Mouse (Mus musculus): ENCODE measurements around the gene Cnbd2. TPM values are rescaled to one million over a fixed set of nuclear protein-coding genes. Genes with fewer than 3 reads are reported as not detected.
"Not testable (repeated sequence)": the region's sequence is repeated elsewhere in the genome, so short reads cannot be mapped to it uniquely, and the experiment has no call there.

The Cnbd2 gene
- polyA plus RNA-seq, 1 experiment from 2014 or later: 8.0 TPM

DNA sequence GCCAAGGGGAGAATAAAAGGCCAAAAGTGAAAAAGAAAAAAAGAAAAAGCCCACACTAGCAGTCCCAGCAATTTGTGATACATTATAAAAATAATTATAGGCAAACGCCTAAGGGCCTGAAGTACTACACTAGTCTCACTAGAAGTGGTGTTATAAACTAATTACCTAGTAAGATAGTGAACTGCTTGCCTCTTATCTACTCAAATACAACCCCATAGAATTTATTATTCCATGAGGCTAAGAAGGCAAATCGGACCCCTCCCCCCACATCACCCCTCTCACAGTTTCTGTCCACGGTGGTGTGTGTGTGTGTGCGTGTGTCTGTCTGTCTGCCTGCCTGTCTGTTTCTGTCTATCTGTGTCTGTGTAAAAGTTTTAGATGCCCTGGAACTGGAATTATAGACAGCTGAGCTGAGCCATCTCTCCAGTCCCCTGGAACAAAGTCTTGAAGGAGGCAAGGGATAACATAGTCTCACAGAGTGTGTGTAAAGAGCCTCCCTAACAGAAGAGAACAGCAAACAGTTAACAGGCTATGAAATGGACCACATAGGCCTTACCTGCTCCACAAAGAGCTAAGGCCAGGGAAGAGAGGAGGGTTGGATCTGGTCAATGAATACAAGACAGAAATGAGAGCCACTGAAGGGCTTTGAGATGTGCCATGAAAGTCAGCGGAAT is 81.2 kb downstream of the Cnbd2 start:
- H3K4me2 ChIP-seq (replicated peaks): peak overlapping the region; percentile 46
- H3K27ac ChIP-seq: no peak overlapping the region
- H3K4me3 ChIP-seq (replicated peaks; ENCODE audit: low read length): peak overlapping the region; percentile 35
- H3K36me3 ChIP-seq (replicated peaks; ENCODE audit: control insufficient read depth, insufficient read depth): no peaks in the 10 kb centered on the region
- no peaks in the 10 kb centered on the region for H3K4me1 ChIP-seq (replicated peaks; ENCODE audit: control insufficient read depth, insufficient read depth, low read length)
- DNase-seq (ENCODE audit: low spot score) (no peak), ATAC-seq (ENCODE audit: low FRiP score) (peak; percentile 43; the same call in 1 of the 2 replicates)
- no peaks in the 10 kb centered on the region for H3K9me3 ChIP-seq (ENCODE audit: control insufficient read depth, low read length)
- WGBS: 61% methylated on average over 5 of the region's 5 CpGs
- H3K27me3 ChIP-seq (ENCODE audit: control insufficient read depth, insufficient read depth, low read length): no peaks in the 10 kb centered on the region
- H3K9ac ChIP-seq: no peak overlapping the region

DNA sequence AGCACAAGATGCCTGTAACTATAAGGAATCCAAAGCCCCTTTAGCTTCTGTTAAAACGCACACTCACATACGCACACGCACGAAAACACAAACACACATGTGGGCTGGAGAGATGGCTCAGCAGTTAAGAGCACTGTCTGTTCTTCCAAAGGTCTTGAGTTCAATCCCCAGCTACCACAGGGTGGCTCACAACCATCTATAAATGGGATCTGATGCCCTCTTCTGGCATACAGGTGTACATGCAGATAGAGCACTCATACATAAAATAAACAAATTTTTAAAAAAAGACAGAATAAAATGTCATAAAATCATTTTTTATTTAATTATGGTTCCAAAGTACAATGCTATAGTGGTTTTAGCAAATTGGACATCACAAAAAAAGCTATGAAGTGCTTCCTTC is 82.2 kb downstream of the Cnbd2 start:
- Histone ChIP-seq H3K27me3 (ENCODE audit: control insufficient read depth, insufficient read depth, low read length) (no peaks in the 10 kb centered on the region), H3K9ac (no peak overlapping the region), H3K36me3 (replicated peaks; ENCODE audit: control insufficient read depth, insufficient read depth) (no peaks in the 10 kb centered on the region), H3K4me1 (replicated peaks; ENCODE audit: control insufficient read depth, insufficient read depth, low read length) (no peaks in the 10 kb centered on the region), H3K27ac (no peak overlapping the region), H3K9me3 (ENCODE audit: control insufficient read depth, low read length) (no peaks in the 10 kb centered on the region), H3K4me3 (replicated peaks; ENCODE audit: low read length) (no peak overlapping the region), H3K4me2 (replicated peaks) (no peak overlapping the region)
- 98% methylated on average over 4 of the region's 4 CpGs for WGBS
- no peak for DNase-seq (ENCODE audit: low spot score)
- no peak for ATAC-seq (ENCODE audit: low FRiP score)

DNA sequence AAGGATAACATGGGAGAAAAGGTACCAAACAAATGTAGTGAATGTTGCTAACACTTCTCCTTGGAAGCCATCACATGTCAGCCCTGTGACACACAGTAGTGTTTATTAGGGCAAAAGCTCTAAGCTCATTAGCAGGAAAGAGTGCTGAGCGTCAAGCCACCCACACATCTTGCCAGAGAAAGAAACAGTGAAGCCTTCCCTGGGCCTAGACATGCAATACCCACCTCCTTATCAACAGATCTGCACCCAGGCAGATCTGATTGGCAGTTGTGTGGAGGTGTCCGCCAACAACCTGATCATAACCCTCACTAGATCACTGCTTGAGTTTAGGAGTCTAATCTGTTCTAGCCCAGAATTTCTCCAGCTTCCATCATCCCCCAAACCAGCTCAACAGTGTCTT is 84.0 kb downstream of the Cnbd2 start:
- DNase-seq (ENCODE audit: low spot score) (no peak), ATAC-seq (ENCODE audit: low FRiP score) (no peak)
- no peaks in the 10 kb centered on the region for H3K9me3 ChIP-seq (ENCODE audit: control insufficient read depth, low read length)
- H3K4me1 ChIP-seq (replicated peaks; ENCODE audit: control insufficient read depth, insufficient read depth, low read length): peaks cover 6% of the 10 kb centered on the region
- 87% methylated on average over 2 of the region's 2 CpGs for WGBS
- H3K4me3 ChIP-seq (replicated peaks; ENCODE audit: low read length): no peak overlapping the region
- no peaks in the 10 kb centered on the region for H3K36me3 ChIP-seq (replicated peaks; ENCODE audit: control insufficient read depth, insufficient read depth)
- H3K9ac ChIP-seq: no peak overlapping the region
- no peak overlapping the region for H3K27ac ChIP-seq
- H3K27me3 ChIP-seq (ENCODE audit: control insufficient read depth, insufficient read depth, low read length): no peaks in the 10 kb centered on the region
- H3K4me2 ChIP-seq (replicated peaks): no peak overlapping the region

DNA sequence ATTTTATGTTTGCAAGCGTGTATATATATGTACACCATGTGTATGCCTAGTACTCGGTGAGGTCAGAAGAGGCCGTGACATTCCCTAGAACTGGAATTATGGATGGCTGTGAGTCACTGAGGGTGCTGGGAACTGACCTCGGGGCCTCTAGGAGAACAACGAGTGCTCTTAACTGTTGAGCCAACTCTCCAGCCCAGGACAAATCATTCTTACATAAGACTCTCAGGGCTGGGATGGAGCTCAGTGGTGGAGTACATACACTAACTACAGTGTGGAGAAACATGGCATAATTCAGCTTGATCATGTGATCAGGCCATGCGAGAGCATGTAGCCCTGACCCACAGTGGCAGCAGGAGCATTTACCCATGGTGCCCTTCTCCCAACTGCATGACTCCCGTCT is 85.9 kb downstream of the Cnbd2 start:
- Histone ChIP-seq H3K27me3 (ENCODE audit: control insufficient read depth, insufficient read depth, low read length) (no peaks in the 10 kb centered on the region), H3K4me1 (replicated peaks; ENCODE audit: control insufficient read depth, insufficient read depth, low read length) (peaks cover 7% of the 10 kb centered on the region), H3K36me3 (replicated peaks; ENCODE audit: control insufficient read depth, insufficient read depth) (no peaks in the 10 kb centered on the region), H3K27ac (no peak overlapping the region), H3K9ac (no peak overlapping the region), H3K4me3 (replicated peaks; ENCODE audit: low read length) (no peak overlapping the region), H3K4me2 (replicated peaks) (no peak overlapping the region), H3K9me3 (ENCODE audit: control insufficient read depth, low read length) (no peaks in the 10 kb centered on the region)
- no peak for ATAC-seq (ENCODE audit: low FRiP score)
- no peak for DNase-seq (ENCODE audit: low spot score)
- 93% methylated on average over 7 of the region's 7 CpGs for WGBS

DNA sequence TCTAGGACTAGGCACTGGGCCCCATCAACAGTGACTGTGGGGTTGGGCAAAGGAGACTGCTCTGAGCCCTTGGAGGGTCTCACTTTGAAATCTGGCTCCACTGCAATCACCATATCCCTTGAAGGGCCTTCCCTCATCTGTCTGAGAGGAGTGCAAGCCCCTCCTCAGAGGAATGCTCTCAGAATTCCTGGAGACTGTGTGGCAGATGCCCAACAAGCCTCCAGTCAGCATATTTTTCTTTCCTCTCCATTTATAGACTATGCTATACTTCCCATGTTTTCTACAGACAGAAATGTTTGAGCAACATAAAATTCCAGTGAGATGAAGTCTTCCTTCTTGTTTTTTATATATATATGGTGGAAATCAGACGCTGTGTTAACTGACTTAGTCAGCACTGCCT is 87.4 kb downstream of the Cnbd2 start:
- Histone ChIP-seq H3K36me3 (replicated peaks; ENCODE audit: control insufficient read depth, insufficient read depth) (no peaks in the 10 kb centered on the region), H3K9ac (no peak overlapping the region), H3K27me3 (ENCODE audit: control insufficient read depth, insufficient read depth, low read length) (no peaks in the 10 kb centered on the region), H3K27ac (no peak overlapping the region), H3K9me3 (ENCODE audit: control insufficient read depth, low read length) (no peaks in the 10 kb centered on the region), H3K4me3 (replicated peaks; ENCODE audit: low read length) (no peak overlapping the region), H3K4me1 (replicated peaks; ENCODE audit: control insufficient read depth, insufficient read depth, low read length) (peaks cover 7% of the 10 kb centered on the region), H3K4me2 (replicated peaks) (no peak overlapping the region)
- whole genome bisulfite sequencing: 89% methylated on average over 1 of the region's 1 CpGs
- no peak for DNase-seq (ENCODE audit: low spot score)
- ATAC-seq (ENCODE audit: low FRiP score): no peak

DNA sequence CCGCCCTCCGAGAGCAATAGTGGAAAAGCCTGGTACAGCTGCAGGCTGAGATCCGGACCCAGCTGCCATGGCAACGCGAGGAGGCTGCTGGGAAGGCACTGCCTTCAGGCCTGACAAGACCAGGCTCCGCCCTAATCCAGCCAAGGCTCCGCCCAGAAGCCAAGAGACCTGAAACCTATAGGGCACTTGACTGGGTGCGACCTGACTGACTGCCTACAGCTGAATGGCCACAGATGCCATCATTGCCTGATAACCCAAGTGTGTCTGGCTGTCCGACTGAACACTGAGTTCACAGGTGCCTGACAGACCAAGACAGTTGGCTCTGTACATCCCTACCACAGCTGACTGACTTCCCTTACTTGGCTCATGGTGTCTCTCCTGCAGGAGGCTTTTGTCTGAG is 89.2 kb downstream of the Cnbd2 start:
- peak overlapping the region; percentile 76 for H3K27ac ChIP-seq
- peaks cover 7% of the 10 kb centered on the region for H3K4me1 ChIP-seq (replicated peaks; ENCODE audit: control insufficient read depth, insufficient read depth, low read length)
- peak; percentile 73 for DNase-seq (ENCODE audit: low spot score)
- no peaks in the 10 kb centered on the region for H3K9me3 ChIP-seq (ENCODE audit: control insufficient read depth, low read length)
- 4% methylated on average over 9 of the region's 9 CpGs for WGBS
- H3K9ac ChIP-seq: peak overlapping the region; percentile 57; the same call in 1 of the 2 replicates
- no peaks in the 10 kb centered on the region for H3K27me3 ChIP-seq (ENCODE audit: control insufficient read depth, insufficient read depth, low read length)
- H3K4me2 ChIP-seq (replicated peaks): peak overlapping the region; percentile 46
- H3K4me3 ChIP-seq (replicated peaks; ENCODE audit: low read length): peak overlapping the region; percentile 11; the same call in 1 of the 2 replicates
- no peaks in the 10 kb centered on the region for H3K36me3 ChIP-seq (replicated peaks; ENCODE audit: control insufficient read depth, insufficient read depth)
- peak; percentile 92 for ATAC-seq (ENCODE audit: low FRiP score)

DNA sequence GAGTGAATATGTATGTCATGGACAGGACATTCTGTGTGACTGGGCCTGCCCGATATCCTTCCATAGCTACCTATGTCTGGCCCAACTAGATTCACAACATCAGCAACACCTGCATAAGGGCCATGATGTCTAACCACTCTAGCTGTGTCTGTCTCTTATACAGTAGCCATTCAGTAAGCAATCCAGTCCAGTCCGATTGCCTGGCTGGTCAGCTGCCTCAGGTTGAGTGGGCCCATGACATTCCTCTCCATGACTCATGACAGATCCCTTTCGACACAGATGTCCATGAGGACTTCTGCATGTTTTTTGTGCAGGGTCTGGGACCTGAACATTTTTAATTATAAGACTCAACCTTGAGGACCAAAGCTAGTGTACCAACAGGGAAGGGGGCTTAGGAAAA is 89.9 kb downstream of the Cnbd2 start:
- whole genome bisulfite sequencing: 96% methylated on average over 3 of the region's 3 CpGs

DNA sequence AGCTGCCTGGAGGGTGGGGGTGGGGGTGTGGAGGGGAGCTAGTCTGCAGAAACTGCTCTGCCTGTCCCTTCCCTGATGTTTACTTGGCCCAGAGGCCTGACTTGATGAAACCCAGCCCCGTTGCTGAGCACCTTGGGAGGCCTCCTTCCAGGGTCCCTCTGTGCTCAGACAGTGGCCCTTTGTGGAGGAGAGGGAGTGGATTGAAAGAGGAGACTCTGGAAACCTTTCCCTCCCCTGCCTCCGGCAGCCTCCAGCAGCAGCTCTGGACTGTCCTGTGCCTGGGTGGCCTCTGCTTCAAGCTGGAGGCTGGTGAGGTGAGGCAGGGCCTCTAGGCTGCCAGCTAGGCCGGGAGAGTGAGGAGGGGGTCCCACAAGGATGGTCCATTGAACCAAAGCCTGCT is 94.9 kb downstream of the Cnbd2 start:
- 0 out of 2 replicates have a peak, but pooled peaks cover 3% of the 10 kb centered on the region for H3K4me1 ChIP-seq (replicated peaks; ENCODE audit: control insufficient read depth, insufficient read depth, low read length)
- H3K4me3 ChIP-seq (replicated peaks; ENCODE audit: low read length): no peak overlapping the region
- H3K36me3 ChIP-seq (replicated peaks; ENCODE audit: control insufficient read depth, insufficient read depth): no peaks in the 10 kb centered on the region
- ATAC-seq (ENCODE audit: low FRiP score): 0 out of 2 replicates have a peak, but pooled peaks have one; percentile 11
- H3K9ac ChIP-seq: no peak overlapping the region
- DNase-seq (ENCODE audit: low spot score): no peak
- WGBS: 6% methylated on average over 3 of the region's 3 CpGs
- no peaks in the 10 kb centered on the region for H3K27me3 ChIP-seq (ENCODE audit: control insufficient read depth, insufficient read depth, low read length)
- no peaks in the 10 kb centered on the region for H3K9me3 ChIP-seq (ENCODE audit: control insufficient read depth, low read length)
- H3K4me2 ChIP-seq (replicated peaks): no peak overlapping the region
- no peak overlapping the region for H3K27ac ChIP-seq

More for the DNA sequence above, 89.9 kb downstream of the Cnbd2 start:
- Histone ChIP-seq H3K9me3 (ENCODE audit: control insufficient read depth, low read length) (no peaks in the 10 kb centered on the region), H3K4me3 (replicated peaks; ENCODE audit: low read length) (no peak overlapping the region), H3K36me3 (replicated peaks; ENCODE audit: control insufficient read depth, insufficient read depth) (no peaks in the 10 kb centered on the region), H3K4me1 (replicated peaks; ENCODE audit: control insufficient read depth, insufficient read depth, low read length) (peaks cover 7% of the 10 kb centered on the region), H3K4me2 (replicated peaks) (no peak overlapping the region), H3K27ac (no peak overlapping the region), H3K9ac (no peak overlapping the region), H3K27me3 (ENCODE audit: control insufficient read depth, insufficient read depth, low read length) (no peaks in the 10 kb centered on the region)
- ATAC-seq (ENCODE audit: low FRiP score) (no peak), DNase-seq (ENCODE audit: low spot score) (no peak)

DNA sequence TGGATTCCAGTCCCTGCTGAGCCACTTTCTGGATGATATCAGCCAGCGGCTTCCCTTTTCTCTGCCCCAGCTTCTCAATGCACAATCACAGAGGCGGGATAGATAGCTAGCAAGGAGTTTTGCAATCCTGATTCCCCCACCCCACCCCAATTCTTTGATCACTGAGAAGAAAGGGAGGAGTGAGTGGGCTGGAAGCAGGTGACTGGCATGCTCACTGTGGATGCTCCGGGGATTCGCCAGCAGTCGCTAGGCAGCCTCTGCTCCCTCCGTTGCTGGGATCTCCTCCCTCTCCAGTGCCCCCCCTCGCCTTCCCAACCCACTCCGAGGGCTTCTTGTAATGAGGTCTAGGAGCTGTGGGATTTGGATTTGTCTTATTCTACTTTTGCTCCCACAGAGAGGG is 96.1 kb downstream of the Cnbd2 start:
- H3K4me1 ChIP-seq (replicated peaks; ENCODE audit: control insufficient read depth, insufficient read depth, low read length): 0 out of 2 replicates have a peak, but pooled peaks cover 3% of the 10 kb centered on the region
- H3K4me2 ChIP-seq (replicated peaks): no peak overlapping the region
- ATAC-seq (ENCODE audit: low FRiP score): no peak
- H3K27ac ChIP-seq: no peak overlapping the region
- H3K4me3 ChIP-seq (replicated peaks; ENCODE audit: low read length): no peak overlapping the region
- H3K27me3 ChIP-seq (ENCODE audit: control insufficient read depth, insufficient read depth, low read length): no peaks in the 10 kb centered on the region
- H3K9ac ChIP-seq: peak overlapping the region; percentile 20; the same call in 1 of the 2 replicates
- no peak for DNase-seq (ENCODE audit: low spot score)
- WGBS: 22% methylated on average over 8 of the region's 8 CpGs
- H3K36me3 ChIP-seq (replicated peaks; ENCODE audit: control insufficient read depth, insufficient read depth): no peaks in the 10 kb centered on the region
- H3K9me3 ChIP-seq (ENCODE audit: control insufficient read depth, low read length): no peaks in the 10 kb centered on the region

DNA sequence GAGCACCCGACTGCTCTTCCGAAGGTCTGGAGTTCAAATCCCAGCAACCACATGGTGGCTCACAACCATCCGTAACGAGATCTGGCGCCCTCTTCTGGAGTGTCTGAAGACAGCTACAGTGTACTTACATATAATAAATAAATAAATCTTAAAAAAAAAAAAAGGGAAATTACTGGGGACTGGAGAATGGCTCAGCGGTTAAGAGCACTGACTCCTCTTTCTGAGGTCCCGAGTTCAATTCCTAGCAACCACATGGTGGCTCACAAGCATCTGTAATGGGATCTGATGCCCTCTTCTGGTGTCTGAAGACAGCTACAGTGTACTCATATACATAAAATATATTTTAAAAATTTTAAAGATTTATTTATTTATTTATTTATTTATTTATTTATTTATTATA is 99.2 kb downstream of the Cnbd2 start:
- H3K4me2 ChIP-seq (replicated peaks); H3K36me3 ChIP-seq (replicated peaks; ENCODE audit: control insufficient read depth, insufficient read depth); ATAC-seq (ENCODE audit: low FRiP score); H3K4me3 ChIP-seq (replicated peaks; ENCODE audit: low read length); H3K9me3 ChIP-seq (ENCODE audit: control insufficient read depth, low read length); H3K4me1 ChIP-seq (replicated peaks; ENCODE audit: control insufficient read depth, insufficient read depth, low read length); H3K9ac ChIP-seq; H3K27me3 ChIP-seq (ENCODE audit: control insufficient read depth, insufficient read depth, low read length); H3K27ac ChIP-seq; DNase-seq (ENCODE audit: low spot score): not testable (repeated sequence)
- 91% methylated on average over 4 of the region's 7 CpGs for whole genome bisulfite sequencing

All from hindbrain, embryonic 14.5 days (tissue).